16 mouse cellular contexts compared by ENCODE assay signal in genomic region chr3:41598412-41598811, GRCm38 (mm10). TPM values are rescaled to one million over a fixed set of nuclear protein-coding genes. Genes with fewer than 3 reads are reported as not detected.
A peak's percentile ranks its signal among the peaks of the same experiment; 100 is the strongest.
DNase-seq lines count a peak whose midpoint lies in the region.
"Had no signal": no experiment of that assay in that cellular context is flagged by ENCODE, and none has a peak within 500 bp of the region (broad histone marks: within the 10 kb centered on the region; RNA-seq: fewer than 3 reads in every experiment).

No protein-coding gene starts in this region.

- peak; percentile 70 for DNase-seq in adrenal gland, postnatal 10 days
- DNase-seq in adrenal gland, postnatal 4 days (ENCODE audit: low spot score in 2 of 2) = no peak
- DNase-seq in heart, postnatal 4 days = peak; percentile 42
- no peak for DNase-seq in heart, postnatal 14 days
- DNase-seq in right cerebral cortex, adult 18-20 months = peak; percentile 51
- no peak for DNase-seq in right cerebral cortex, postnatal 36 days (ENCODE audit: low spot score in 2 of 2)
- no peak for DNase-seq in ovary, adult 18-20 months (ENCODE audit: low spot score)
- DNase-seq in kidney, adult 8-10 months = no peak
- DNase-seq: cerebellum, adult 2 months; cerebellum, postnatal 25 days; gastrocnemius, postnatal 10 days; heart, adult 18-20 months; kidney, postnatal 4 days; layer of hippocampus, adult 9-11 months; right cerebral cortex, postnatal 14 days; spleen, adult 18-20 months had no signal

- intact Hi-C loops in heart, postnatal 14 days (cut with DNase I) = loop anchor here (5.0 kb wide), 2 partner anchors 371 to 516 kb away; partner anchors contain the start of gene Pgrmc2

RNA-seq across cellular contexts. Expression of gene Jade1, which starts 42.9 kb away (rescaled TPM):
- total RNA-seq in adrenal gland, postnatal 10 days (2021) = 10 to 100 TPM; 43.5 to 51.6 TPM
- 10 to 100 TPM; 57.5 to 59.7 TPM for total RNA-seq in adrenal gland, postnatal 4 days (2021)
- 10 to 100 TPM; 37.8 to 43.5 TPM for total RNA-seq in heart, postnatal 4 days (2021)
- total RNA-seq in heart, postnatal 14 days (2021) = 10 to 100 TPM; 28.1 to 28.6 TPM

Comparison
In these comparisons a context has a peak if more than half of its experiments do, and no peak if none do; other contexts are left out.
1. DNase-seq: peak in adrenal gland, postnatal 10 days (single experiment), heart, postnatal 4 days (single experiment) and right cerebral cortex, adult 18-20 months (single experiment); none in adrenal gland, postnatal 4 days (0 of 2), heart, postnatal 14 days (0 of 2), right cerebral cortex, postnatal 36 days (0 of 2), ovary, adult 18-20 months (single experiment) and kidney, adult 8-10 months (0 of 2).